28 mouse cellular contexts compared by ENCODE assay signal in genomic region chr14:24260391-24260790, GRCm38 (mm10). TPM values are rescaled to one million over a fixed set of nuclear protein-coding genes. Genes with fewer than 3 reads are reported as not detected.
"Had no signal": no experiment of that assay in that cellular context is flagged by ENCODE, and none has a peak within 500 bp of the region (broad histone marks: within the 10 kb centered on the region; RNA-seq: fewer than 3 reads in every experiment).

No protein-coding gene starts in this region.

- ATAC-seq: intestine, embryonic 15.5 days; liver, postnatal 0 days; midbrain, embryonic 16.5 days had no signal

- H3K9me3 ChIP-seq: intestine, embryonic 15.5 days; limb, embryonic 15.5 days; midbrain, embryonic 12.5 days; neural tube, embryonic 13.5 days; stomach, embryonic 15.5 days had no signal

- H3K4me3 ChIP-seq: intestine, embryonic 15.5 days; layer of hippocampus, adult 2 months; limb, embryonic 15.5 days; midbrain, embryonic 12.5 days; myocyte; neural tube, embryonic 13.5 days; stomach, embryonic 15.5 days had no signal

- H3K4me2 ChIP-seq: intestine, embryonic 15.5 days; limb, embryonic 15.5 days; liver, embryonic 11.5 days; midbrain, embryonic 12.5 days; neural tube, embryonic 13.5 days; stomach, embryonic 15.5 days had no signal

- H3K9ac ChIP-seq: intestine, embryonic 15.5 days; limb, embryonic 15.5 days; liver, embryonic 14.5 days; liver, postnatal 0 days; midbrain, embryonic 12.5 days; neural tube, embryonic 13.5 days; stomach, embryonic 15.5 days had no signal

- DNase-seq: kidney, adult 11 months; kidney, adult 8-10 months; kidney, postnatal 25 days; layer of hippocampus, adult 9-11 months; liver, postnatal 0 days; retina, postnatal 1 day; right cerebral cortex, postnatal 25 days; spleen, adult 18-20 months; thymus, postnatal 25 days had no signal

- H3K36me3 ChIP-seq: intestine, embryonic 15.5 days; limb, embryonic 15.5 days; midbrain, embryonic 12.5 days; neural tube, embryonic 13.5 days; stomach, embryonic 15.5 days had no signal

- H3K27ac ChIP-seq: intestine, embryonic 15.5 days; layer of hippocampus, adult 2 months; limb, embryonic 15.5 days; liver, embryonic 14.5 days; midbrain, embryonic 12.5 days; neural tube, embryonic 13.5 days; stomach, embryonic 15.5 days had no signal

- H3K27me3 ChIP-seq: intestine, embryonic 15.5 days; limb, embryonic 15.5 days; midbrain, embryonic 12.5 days; neural tube, embryonic 13.5 days; stomach, embryonic 15.5 days had no signal

RNA-seq across cellular contexts. Expression of gene Dlg5, which starts 14.7 kb away (rescaled TPM):
- total RNA-seq: megakaryocyte progenitor cell, adult 5-6 weeks; neutrophil, adult 5-6 weeks had no signal

RNA-seq across cellular contexts. Expression of gene E330034G19Rik, which starts 32.6 kb away (rescaled TPM):
- total RNA-seq: layer of hippocampus, adult 2 months; left cerebral cortex, adult 18-20 months; left cerebral cortex, postnatal 25 days; megakaryocyte progenitor cell, adult 5-6 weeks; monocyte, adult 5-6 weeks; neutrophil, adult 5-6 weeks had no signal
- polyA plus RNA-seq: intestine, embryonic 15.5 days; kidney, embryonic 16.5 days; large intestine, adult 2 months; limb, embryonic 11.5 days; limb, embryonic 15.5 days; liver, embryonic 11.5 days; liver, embryonic 14.5 days; liver, postnatal 0 days; midbrain, embryonic 12.5 days; midbrain, embryonic 16.5 days; myocyte; neural tube, embryonic 13.5 days; stomach, embryonic 15.5 days; thymus, postnatal 0 days had no signal
